Mouse (Mus musculus): ENCODE results near the gene AI481877. TPM values are rescaled to one million over a fixed set of nuclear protein-coding genes. Genes with fewer than 3 reads are reported as not detected.

Gene AI481877
- polyA plus RNA-seq, 1 experiment from 2014 or later = 0.04 TPM

DNA sequence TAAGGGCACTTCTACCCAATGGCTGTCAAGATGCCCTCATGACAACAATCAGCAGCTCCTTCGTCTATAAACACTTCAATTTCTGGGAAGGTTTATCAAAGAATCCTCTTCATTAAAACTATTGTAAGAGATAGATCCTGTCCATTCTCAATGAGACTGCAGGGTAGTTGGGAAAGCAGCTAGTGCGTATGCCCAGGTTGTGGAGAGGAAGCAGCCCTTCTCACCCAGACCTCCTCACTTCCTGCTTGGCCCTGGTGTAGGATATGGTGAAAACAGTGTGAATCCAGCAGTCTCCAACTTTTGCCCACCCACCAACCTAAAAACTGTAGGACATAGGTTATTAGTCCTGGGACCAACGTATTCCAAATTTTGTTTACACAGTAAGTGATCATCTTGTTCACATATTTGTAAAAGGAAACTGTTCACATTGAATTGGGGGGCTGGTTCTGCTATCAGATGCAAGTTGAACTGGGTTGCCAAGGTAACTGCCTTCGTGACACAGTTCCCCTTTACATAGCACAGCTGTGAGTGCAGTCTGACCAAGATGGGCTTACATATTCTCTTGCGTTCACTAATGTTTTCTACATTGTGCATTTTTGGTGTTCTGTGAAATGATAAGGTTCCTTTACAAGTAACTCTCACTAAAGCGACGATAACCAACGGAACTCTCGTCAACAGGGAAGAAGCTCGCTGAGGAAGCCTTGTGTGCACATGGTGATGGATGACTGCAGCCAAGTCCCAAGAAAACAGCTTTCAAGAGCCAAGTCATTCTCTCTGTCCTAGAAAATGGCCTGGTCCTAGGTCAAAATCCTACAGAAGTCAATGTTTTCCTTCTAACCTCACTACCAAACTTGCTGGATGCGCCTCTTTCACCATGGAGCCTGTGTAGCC lies 98.1 kb downstream of the AI481877 start:
- no peaks in the 10 kb centered on the region for H3K9me3 ChIP-seq
- no peak overlapping the region for H3K4me3 ChIP-seq
- H3K36me3 ChIP-seq (replicated peaks) = 0 out of 2 replicates have a peak, but pooled peaks cover 5% of the 10 kb centered on the region
- no peak overlapping the region for H3K9ac ChIP-seq
- peaks cover 10% of the 10 kb centered on the region for H3K4me1 ChIP-seq
- H3K27ac ChIP-seq = no peak overlapping the region
- no peak overlapping the region for H3K4me2 ChIP-seq
- no peaks in the 10 kb centered on the region for H3K27me3 ChIP-seq (replicated peaks)
- 90% methylated on average over 11 of the region's 11 CpGs for WGBS
- ATAC-seq (replicated peaks) = no peak

DNA sequence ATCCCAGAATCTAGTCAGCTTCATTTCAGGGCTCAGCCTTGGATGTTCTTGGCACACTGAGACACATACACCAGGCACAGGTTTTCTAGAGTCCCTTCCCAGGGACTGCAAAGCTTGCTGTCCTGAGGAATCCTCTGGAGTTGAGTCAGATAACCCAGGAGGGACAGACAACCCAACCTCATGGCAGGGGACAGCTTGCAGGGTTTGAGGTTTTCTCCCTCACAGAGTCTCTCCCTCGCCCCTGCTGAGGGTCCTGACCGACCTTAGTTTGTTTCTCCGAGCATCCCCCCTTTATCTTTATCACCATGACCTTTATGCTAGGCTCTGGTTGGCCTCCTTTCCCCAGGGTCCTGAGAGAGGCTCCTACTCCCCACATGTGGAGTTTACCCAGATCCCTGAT lies 101.3 kb downstream of the AI481877 start:
- Histone ChIP-seq H3K9ac (no peak overlapping the region), H3K36me3 (replicated peaks) (0 out of 2 replicates have a peak, but pooled peaks cover 5% of the 10 kb centered on the region), H3K9me3 (no peaks in the 10 kb centered on the region), H3K4me2 (no peak overlapping the region), H3K27ac (no peak overlapping the region), H3K4me1 (peaks cover 12% of the 10 kb centered on the region), H3K27me3 (replicated peaks) (no peaks in the 10 kb centered on the region), H3K4me3 (no peak overlapping the region)
- WGBS = 82% methylated on average over 3 of the region's 3 CpGs
- ATAC-seq (replicated peaks) = no peak

DNA sequence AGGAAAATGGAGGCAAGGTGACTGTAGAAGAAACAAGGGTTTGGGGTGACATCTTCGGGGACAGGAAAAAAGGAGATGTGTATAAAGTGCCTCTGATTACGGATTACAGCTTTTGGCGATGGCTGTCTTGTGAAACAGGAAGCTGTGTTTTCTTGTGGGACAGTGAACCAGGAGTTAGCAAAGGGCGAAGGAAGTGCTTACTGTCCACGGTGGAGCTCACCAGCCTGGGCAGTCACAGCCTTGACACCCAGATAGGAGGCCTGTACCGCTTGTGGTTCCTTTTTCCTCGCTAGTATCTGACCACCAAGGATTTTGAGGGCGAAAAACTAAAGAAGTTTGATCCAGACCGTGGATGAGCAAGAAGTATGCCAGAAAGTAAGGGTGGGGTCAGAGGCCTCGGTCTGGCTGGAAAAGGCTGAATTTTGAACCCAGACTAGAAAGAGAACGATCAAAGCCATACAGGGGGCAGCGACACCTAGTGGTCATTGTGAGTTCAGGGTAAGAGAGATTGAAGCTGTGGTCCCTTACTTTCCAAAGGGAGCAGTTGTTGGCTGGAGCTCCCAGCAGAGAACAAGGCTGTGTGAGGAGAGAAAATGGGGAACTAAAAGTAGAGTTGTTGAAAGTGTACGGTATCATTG lies 102.2 kb downstream of the AI481877 start:
- Histone ChIP-seq H3K9ac (no peak overlapping the region), H3K36me3 (replicated peaks) (0 out of 2 replicates have a peak, but pooled peaks cover 2% of the 10 kb centered on the region), H3K4me2 (peak overlapping the region; percentile 54), H3K9me3 (no peaks in the 10 kb centered on the region), H3K27me3 (replicated peaks) (no peaks in the 10 kb centered on the region), H3K4me1 (peaks cover 12% of the 10 kb centered on the region), H3K4me3 (peak overlapping the region; percentile 92; the same call in 1 of the 2 replicates), H3K27ac (no peak overlapping the region)
- 48% methylated on average over 13 of the region's 13 CpGs for WGBS
- no peak for ATAC-seq (replicated peaks)

DNA sequence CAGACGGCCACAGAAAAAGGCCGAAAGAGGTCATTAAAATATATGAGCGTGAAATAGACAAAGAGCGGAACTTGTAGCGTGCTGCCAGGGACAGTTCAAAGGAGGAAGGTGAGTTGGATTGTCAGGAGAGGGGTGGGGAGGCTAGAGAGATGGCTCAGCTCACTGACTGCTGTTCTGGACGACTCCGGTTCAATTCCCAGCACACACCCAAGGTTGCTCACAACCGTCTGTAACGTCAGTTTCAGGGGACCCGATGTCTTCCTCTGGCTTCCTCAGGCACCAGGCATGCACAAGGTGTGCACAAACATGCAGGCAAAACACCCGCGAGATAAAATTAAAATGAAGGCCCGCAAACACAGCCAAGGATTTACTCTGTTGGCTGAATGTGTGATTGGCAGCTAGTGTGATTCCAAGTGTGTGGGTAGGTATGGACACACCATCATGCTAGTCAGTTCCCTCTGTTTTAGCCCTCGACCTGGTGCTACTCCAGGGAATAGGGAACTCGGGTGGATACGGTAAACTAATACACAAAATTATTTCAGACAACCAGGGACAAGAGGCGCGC lies 102.9 kb downstream of the AI481877 start:
- peak; percentile 53 for ATAC-seq (replicated peaks)

DNA sequence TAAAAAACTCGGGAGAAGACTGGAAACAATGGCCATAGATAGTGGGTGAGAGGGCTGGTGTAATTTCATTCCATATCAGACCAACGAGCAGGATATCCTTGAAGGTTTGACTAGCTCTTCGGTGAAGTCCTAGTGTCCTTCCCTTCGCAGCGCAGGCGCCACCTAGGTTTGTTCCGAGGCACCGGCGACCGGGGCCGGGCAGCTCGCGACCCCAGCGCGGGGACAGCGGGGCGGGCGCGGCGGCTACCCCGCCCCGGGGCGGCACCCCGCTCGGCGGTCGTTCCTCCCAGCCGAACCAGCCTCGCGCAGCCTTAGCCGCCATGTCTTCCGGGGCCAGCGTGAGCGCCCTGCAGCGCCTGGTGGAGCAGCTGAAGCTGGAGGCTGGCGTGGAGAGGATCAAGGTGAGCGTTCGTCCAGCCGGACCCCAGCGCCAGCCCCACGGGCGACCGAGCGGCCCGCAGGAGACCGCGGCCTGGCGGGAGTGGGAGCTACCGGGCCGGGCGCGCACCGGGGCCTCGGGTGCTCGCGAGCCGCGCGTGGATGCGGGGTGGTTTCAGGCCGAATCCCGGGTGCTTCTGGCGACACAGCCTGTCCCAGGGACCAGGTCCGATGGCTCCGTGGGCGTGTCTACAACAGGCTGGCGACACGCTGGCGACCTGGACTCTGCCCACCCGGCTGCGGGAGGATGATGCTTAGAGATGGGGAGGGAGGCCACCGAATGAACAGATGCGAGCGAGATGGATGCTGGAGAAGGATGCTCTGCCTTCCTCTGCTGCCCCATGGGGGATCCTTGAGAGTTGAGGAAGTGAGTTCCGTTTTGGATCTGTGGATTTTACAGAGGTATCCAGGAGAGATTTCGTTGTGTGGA lies 103.6 kb downstream of the AI481877 start, which contains the start of gene Gng10:
Gene Gng10 (plus strand): TSS at position 171 of the 868 bp plus-strand sequence.
- Histone ChIP-seq H3K36me3 (replicated peaks) (no peaks in the 10 kb centered on the region), H3K27me3 (replicated peaks) (no peaks in the 10 kb centered on the region), H3K9ac (peak within 1 kb of the TSS; percentile 98), H3K4me2 (peak within 1 kb of the TSS; percentile 54), H3K9me3 (no peaks in the 10 kb centered on the region), H3K4me3 (peak within 1 kb of the TSS; percentile 92), H3K27ac (peak within 1 kb of the TSS; percentile 97), H3K4me1 (peaks cover 12% of the 10 kb centered on the region)
- WGBS = 10% methylated on average over 75 of the region's 76 CpGs
- peak; percentile 92 for ATAC-seq (replicated peaks)

More for the DNA sequence above, 102.9 kb downstream of the AI481877 start:
- WGBS = 51% methylated on average over 18 of the region's 18 CpGs
- peak overlapping the region; percentile 98 for H3K9ac ChIP-seq
- no peaks in the 10 kb centered on the region for H3K9me3 ChIP-seq
- H3K27me3 ChIP-seq (replicated peaks) = no peaks in the 10 kb centered on the region
- H3K4me2 ChIP-seq = peak overlapping the region; percentile 54
- no peaks in the 10 kb centered on the region for H3K36me3 ChIP-seq (replicated peaks)
- peak overlapping the region; percentile 92 for H3K4me3 ChIP-seq
- H3K4me1 ChIP-seq = peaks cover 12% of the 10 kb centered on the region
- peak overlapping the region; percentile 97 for H3K27ac ChIP-seq

DNA sequence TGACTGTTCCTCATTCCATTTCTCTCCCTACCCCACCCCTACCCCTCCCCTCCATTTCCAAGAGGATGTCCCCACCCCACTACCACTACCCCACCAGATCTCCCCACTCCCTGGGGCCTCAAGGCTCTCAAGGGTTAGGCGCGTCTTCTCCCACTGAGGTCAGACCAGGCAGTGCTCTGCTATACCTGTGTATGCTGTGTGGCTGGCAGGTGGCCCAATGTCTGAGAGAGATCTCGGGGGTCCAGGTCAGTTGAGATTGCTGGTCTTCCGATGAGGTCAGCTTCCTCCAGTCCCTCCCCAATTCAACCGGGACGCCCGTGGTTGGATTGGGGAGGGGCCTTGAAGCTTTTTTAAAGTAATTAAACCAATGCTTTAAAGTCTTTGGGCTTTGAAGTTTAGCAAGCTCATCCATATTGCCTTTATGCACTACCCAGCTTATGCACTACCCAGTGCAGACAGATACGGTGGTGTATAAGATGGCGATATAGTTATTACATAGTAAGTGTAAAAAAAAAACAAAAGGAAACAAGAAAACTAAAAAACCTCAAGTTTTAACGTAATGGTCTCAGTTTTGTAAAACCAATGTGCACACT lies 104.4 kb downstream of the AI481877 start:
- H3K4me1 ChIP-seq = peaks cover 12% of the 10 kb centered on the region
- H3K9ac ChIP-seq = peak overlapping the region; percentile 98; the same call in 1 of the 2 replicates
- H3K9me3 ChIP-seq = no peaks in the 10 kb centered on the region
- no peaks in the 10 kb centered on the region for H3K36me3 ChIP-seq (replicated peaks)
- H3K27ac ChIP-seq = peak overlapping the region; percentile 97
- peak overlapping the region; percentile 54 for H3K4me2 ChIP-seq
- WGBS = 71% methylated on average over 10 of the region's 10 CpGs
- H3K27me3 ChIP-seq (replicated peaks) = no peaks in the 10 kb centered on the region
- peak; percentile 63 for ATAC-seq (replicated peaks)
- peak overlapping the region; percentile 92 for H3K4me3 ChIP-seq

DNA sequence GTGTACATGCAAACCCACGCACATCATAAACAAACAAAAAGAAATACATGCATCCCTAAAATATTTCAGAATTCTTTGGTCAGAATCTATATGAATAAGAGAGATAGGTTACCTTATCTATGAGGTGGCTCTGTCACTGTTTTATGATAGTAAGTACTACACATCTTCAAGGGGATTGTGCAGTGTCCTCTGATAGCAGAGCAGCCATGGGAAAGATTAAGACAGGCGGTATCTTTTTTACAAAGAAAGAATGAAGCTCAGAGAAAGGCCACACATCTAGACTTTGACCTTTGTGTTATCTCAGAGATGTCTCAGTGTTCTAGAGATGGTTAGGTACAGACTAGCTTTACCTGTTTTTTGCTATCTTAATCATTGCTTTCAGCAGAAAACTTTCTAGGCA lies 121.9 kb downstream of the AI481877 start:
- Histone ChIP-seq H3K27ac (no peak overlapping the region), H3K4me3 (no peak overlapping the region), H3K4me2 (no peak overlapping the region), H3K9me3 (no peaks in the 10 kb centered on the region), H3K9ac (no peak overlapping the region), H3K36me3 (replicated peaks) (peaks cover 4% of the 10 kb centered on the region; the same call in 1 of the 2 replicates), H3K27me3 (replicated peaks) (no peaks in the 10 kb centered on the region), H3K4me1 (no peaks in the 10 kb centered on the region)
- no peak for ATAC-seq (replicated peaks)
- WGBS = 90% methylated on average over 2 of the region's 2 CpGs

DNA sequence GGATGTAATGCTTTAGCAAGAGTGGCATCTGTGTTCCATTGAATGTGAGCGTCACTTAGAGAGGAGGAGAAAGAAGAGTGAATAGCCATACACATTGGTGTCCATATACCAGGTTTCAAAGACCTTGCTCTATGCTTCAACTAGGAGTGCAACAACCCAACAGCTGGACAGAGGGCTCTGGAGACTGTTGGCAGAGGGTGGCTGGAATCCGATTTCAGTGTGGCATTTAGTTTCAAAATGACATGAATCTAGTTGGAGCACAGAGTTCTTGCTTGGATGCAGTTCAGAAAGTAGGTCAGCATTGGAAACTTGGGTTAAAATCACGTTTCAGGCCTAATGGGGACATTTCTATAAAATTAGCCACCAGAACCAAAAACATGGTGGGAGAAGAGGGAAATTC lies 123.6 kb downstream of the AI481877 start:
- Histone ChIP-seq H3K9ac (no peak overlapping the region), H3K4me2 (no peak overlapping the region), H3K27me3 (replicated peaks) (no peaks in the 10 kb centered on the region), H3K4me3 (no peak overlapping the region), H3K36me3 (replicated peaks) (peaks cover 4% of the 10 kb centered on the region; the same call in 1 of the 2 replicates), H3K27ac (no peak overlapping the region), H3K9me3 (no peaks in the 10 kb centered on the region), H3K4me1 (no peaks in the 10 kb centered on the region)
- 91% methylated on average over 3 of the region's 3 CpGs for WGBS
- ATAC-seq (replicated peaks) = no peak

DNA sequence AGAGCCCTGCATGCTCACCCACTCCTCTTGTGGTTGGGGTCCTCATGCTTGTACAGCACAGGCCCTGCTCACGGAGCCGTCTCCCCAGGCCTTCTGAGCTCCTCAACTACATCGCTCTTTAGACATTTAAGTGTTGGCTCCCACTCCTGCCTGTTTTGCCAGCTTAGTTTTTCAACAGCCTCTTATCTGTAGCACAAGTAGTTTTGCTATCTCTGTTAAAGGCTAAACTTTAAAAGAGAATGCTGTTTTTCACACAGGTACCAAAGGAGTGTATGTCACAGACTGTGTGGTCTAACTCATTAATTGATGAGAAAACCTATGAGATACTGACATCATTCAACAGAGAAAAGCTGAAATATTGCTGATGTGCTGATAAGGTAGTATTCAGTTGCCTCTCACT lies 127.3 kb downstream of the AI481877 start:
- Histone ChIP-seq H3K4me1 (no peaks in the 10 kb centered on the region; the same call in 1 of the 2 replicates), H3K4me2 (no peak overlapping the region), H3K36me3 (replicated peaks) (no peaks in the 10 kb centered on the region), H3K9me3 (no peaks in the 10 kb centered on the region), H3K27ac (no peak overlapping the region), H3K9ac (no peak overlapping the region), H3K27me3 (replicated peaks) (no peaks in the 10 kb centered on the region), H3K4me3 (no peak overlapping the region)
- 88% methylated on average over 3 of the region's 3 CpGs for WGBS
- ATAC-seq (replicated peaks) = no peak

DNA sequence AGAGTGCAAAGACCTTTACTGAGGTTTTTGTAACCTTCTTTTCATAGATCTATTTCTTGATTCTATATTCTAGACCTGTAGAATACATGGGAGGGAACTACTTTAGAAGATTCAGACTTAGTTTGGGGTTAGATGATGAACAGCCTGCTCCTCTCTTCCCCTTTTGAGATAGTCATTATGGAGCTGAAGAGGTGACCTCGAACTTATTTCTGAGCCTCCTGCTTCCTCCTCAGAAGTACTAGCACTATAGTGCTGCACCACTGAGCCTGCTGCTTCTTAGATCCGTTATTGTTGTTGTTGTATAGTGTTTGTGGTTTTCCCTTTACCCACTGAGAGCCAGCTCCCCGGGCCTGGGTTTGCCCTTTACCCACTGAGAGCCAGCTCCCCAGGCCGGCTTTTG lies 129.1 kb downstream of the AI481877 start:
- 69% methylated on average over 4 of the region's 4 CpGs for WGBS

DNA sequence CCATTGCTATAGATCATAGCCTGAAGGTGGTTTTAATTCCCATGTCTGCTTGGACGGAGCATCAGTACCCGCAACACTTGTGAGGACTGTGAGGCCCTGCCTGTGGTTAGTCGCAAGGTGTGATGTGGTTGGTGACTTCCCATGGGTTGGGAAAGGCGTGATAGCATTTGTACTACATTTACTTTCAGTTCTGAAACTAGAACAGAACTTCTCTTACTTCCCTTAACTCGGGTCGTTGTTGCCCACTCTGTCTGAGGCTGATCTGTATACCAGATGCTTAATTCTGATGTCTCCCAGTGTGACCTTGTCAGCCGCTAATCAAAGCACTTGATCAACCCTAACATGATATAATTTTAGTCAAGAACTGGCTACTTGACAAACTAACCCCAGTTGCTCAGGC lies 129.6 kb downstream of the AI481877 start:
- ATAC-seq (replicated peaks) = no peak
- peaks cover 17% of the 10 kb centered on the region for H3K4me1 ChIP-seq
- no peaks in the 10 kb centered on the region for H3K27me3 ChIP-seq (replicated peaks)
- no peak overlapping the region for H3K27ac ChIP-seq
- H3K4me2 ChIP-seq = no peak overlapping the region
- no peaks in the 10 kb centered on the region for H3K9me3 ChIP-seq
- H3K9ac ChIP-seq = no peak overlapping the region
- no peaks in the 10 kb centered on the region for H3K36me3 ChIP-seq (replicated peaks)
- 94% methylated on average over 7 of the region's 7 CpGs for WGBS
- no peak overlapping the region for H3K4me3 ChIP-seq

More for the DNA sequence above, 129.1 kb downstream of the AI481877 start:
- Histone ChIP-seq H3K36me3 (replicated peaks) (no peaks in the 10 kb centered on the region), H3K4me3 (no peak overlapping the region), H3K9ac (no peak overlapping the region), H3K9me3 (no peaks in the 10 kb centered on the region), H3K27ac (no peak overlapping the region), H3K4me1 (peaks cover 12% of the 10 kb centered on the region), H3K27me3 (replicated peaks) (no peaks in the 10 kb centered on the region), H3K4me2 (no peak overlapping the region)
- no peak for ATAC-seq (replicated peaks)
